34 mouse cellular contexts compared by ENCODE assay signal in the genomic region with DNA sequence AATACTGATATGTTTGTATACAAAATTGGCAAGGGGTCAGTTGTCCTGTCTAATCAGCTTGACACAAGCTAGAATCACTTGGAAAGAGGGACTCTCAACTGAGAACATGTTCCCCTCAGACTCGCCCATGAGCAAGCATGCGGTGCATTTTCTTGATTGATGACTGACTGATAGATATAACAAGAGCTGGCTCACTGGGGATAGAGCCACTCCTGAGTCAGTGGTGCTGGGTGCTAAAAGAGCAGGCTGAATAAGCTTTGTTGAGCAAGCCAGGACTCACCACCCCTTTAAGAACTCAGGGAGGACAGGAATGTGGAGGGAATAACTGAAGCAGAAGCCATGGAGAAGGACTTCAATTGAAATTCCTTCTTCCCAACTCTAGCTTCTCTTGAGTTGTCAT.
"Had no signal": no experiment of that assay in that cellular context is flagged by ENCODE, and none has a peak within 500 bp of the region (broad histone marks: within the 10 kb centered on the region; RNA-seq: fewer than 3 reads in every experiment).

No protein-coding gene starts in this region.

- H3K4me2 ChIP-seq: heart, embryonic 11.5 days; heart, embryonic 12.5 days; heart, embryonic 13.5 days; heart, embryonic 15.5 days; hindbrain, embryonic 12.5 days; hindbrain, embryonic 13.5 days; hindbrain, embryonic 14.5 days; hindbrain, embryonic 15.5 days; intestine, embryonic 15.5 days; kidney, embryonic 15.5 days had no signal

- H3K4me1 ChIP-seq: heart, embryonic 10.5 days; heart, embryonic 12.5 days; heart, embryonic 13.5 days; heart, embryonic 15.5 days; intestine, embryonic 15.5 days; kidney, embryonic 15.5 days had no signal

- H3K4me3 ChIP-seq: heart, embryonic 10.5 days; heart, embryonic 12.5 days; heart, embryonic 13.5 days; heart, embryonic 15.5 days; hindbrain, embryonic 10.5 days; hindbrain, embryonic 12.5 days; hindbrain, embryonic 13.5 days; hindbrain, embryonic 15.5 days; intestine, embryonic 15.5 days; kidney, embryonic 15.5 days; layer of hippocampus, adult 2 months had no signal

- H3K27me3 ChIP-seq: intestine, embryonic 15.5 days had no signal

- H3K27ac ChIP-seq: heart, embryonic 10.5 days; heart, embryonic 13.5 days; heart, embryonic 15.5 days; hindbrain, embryonic 10.5 days; hindbrain, embryonic 12.5 days; hindbrain, embryonic 13.5 days; hindbrain, embryonic 14.5 days; hindbrain, embryonic 15.5 days; hindbrain, postnatal 0 days; intestine, embryonic 15.5 days; kidney, embryonic 15.5 days; kidney, postnatal 0 days; layer of hippocampus, adult 2 months had no signal

- DNase-seq: heart, postnatal 10 days; heart, postnatal 14 days; heart, postnatal 4 days; kidney, adult 11 months; kidney, adult 18-20 months; kidney, adult 2 months; kidney, adult 8-10 months; kidney, adult 9 months; kidney, postnatal 10 days; kidney, postnatal 14 days; kidney, postnatal 25 days; kidney, postnatal 36 days; kidney, postnatal 4 days; layer of hippocampus, adult 9-11 months; layer of hippocampus, postnatal 36 days had no signal

- H3K36me3 ChIP-seq: heart, embryonic 10.5 days; heart, embryonic 12.5 days; heart, embryonic 13.5 days; heart, embryonic 15.5 days; hindbrain, embryonic 10.5 days; hindbrain, embryonic 12.5 days; hindbrain, embryonic 13.5 days; hindbrain, embryonic 15.5 days; intestine, embryonic 15.5 days; kidney, embryonic 15.5 days had no signal

- H3K9me3 ChIP-seq: heart, embryonic 10.5 days; heart, embryonic 12.5 days; heart, embryonic 13.5 days; heart, embryonic 15.5 days; hindbrain, embryonic 10.5 days; hindbrain, embryonic 12.5 days; hindbrain, embryonic 13.5 days; hindbrain, embryonic 15.5 days; intestine, embryonic 15.5 days; kidney, embryonic 15.5 days had no signal

- H3K9ac ChIP-seq: heart, embryonic 12.5 days; heart, embryonic 13.5 days; heart, embryonic 15.5 days; hindbrain, embryonic 12.5 days; hindbrain, embryonic 13.5 days; hindbrain, embryonic 14.5 days; hindbrain, embryonic 15.5 days; intestine, embryonic 15.5 days; kidney, embryonic 15.5 days had no signal

- ATAC-seq: hindbrain, embryonic 16.5 days; hindbrain, postnatal 0 days; inflammation-experienced regulatory T-cells, adult 6 months; intestine, embryonic 15.5 days; intestine, embryonic 16.5 days; intestine, postnatal 0 days had no signal
